Mouse (Mus musculus): ENCODE data around the gene Snrnp35. TPM values are rescaled to one million over a fixed set of nuclear protein-coding genes. Genes with fewer than 3 reads are reported as not detected.

Gene Snrnp35
- total RNA-seq (2015; ENCODE audit: low replicate concordance), result 1.7 and 7.9 TPM in 2 replicates
- total RNA-seq (2017; ENCODE audit: low replicate concordance), result 9.0 TPM in 1 of 2 replicates, not detected in the other

GRCm38 (mm10) chr5:124482966-124483654, at the start of gene Snrnp35:
TSS of gene Snrnp35 (plus strand) at chr5:124483134.
- peak; percentile 89 for ATAC-seq (replicated peaks; ENCODE audit: low FRiP score, poor library complexity, severe bottlenecking)

GRCm38 (mm10) chr5:124438229-124438628, 44.7 kb upstream of the Snrnp35 start:
- ATAC-seq (replicated peaks; ENCODE audit: low FRiP score, poor library complexity, severe bottlenecking), result no peak

GRCm38 (mm10) chr5:124438746-124439145, 44.2 kb upstream of the Snrnp35 start:
- no peak for ATAC-seq (replicated peaks; ENCODE audit: low FRiP score, poor library complexity, severe bottlenecking)

GRCm38 (mm10) chr5:124439447-124440093, 43.4 kb upstream of the Snrnp35 start, which contains the start of gene Kmt5a:
TSS of gene Kmt5a (plus strand) at chr5:124439930.
- peak; percentile 88 for ATAC-seq (replicated peaks; ENCODE audit: low FRiP score, poor library complexity, severe bottlenecking)

GRCm38 (mm10) chr5:124440094-124440701, 42.7 kb upstream of the Snrnp35 start:
- ATAC-seq (replicated peaks; ENCODE audit: low FRiP score, poor library complexity, severe bottlenecking), result peak; percentile 41

- no peak for ATAC-seq (replicated peaks; ENCODE audit: low FRiP score, poor library complexity, severe bottlenecking)
Observed at GRCm38 (mm10) chr5:124442628-124443027, 40.3 kb upstream of the Snrnp35 start.

- no peak for ATAC-seq (replicated peaks; ENCODE audit: low FRiP score, poor library complexity, severe bottlenecking)
Observed at GRCm38 (mm10) chr5:124444208-124444607, 38.7 kb upstream of the Snrnp35 start.

- peak; percentile 60 for ATAC-seq (replicated peaks; ENCODE audit: low FRiP score, poor library complexity, severe bottlenecking)
Observed at GRCm38 (mm10) chr5:124444661-124445561, 38.0 kb upstream of the Snrnp35 start.

- ATAC-seq (replicated peaks; ENCODE audit: low FRiP score, poor library complexity, severe bottlenecking), result peak; percentile 53; the same call in 1 of the 2 replicates
Observed at GRCm38 (mm10) chr5:124445621-124446293, 37.2 kb upstream of the Snrnp35 start.

- peak; percentile 33 for ATAC-seq (replicated peaks; ENCODE audit: low FRiP score, poor library complexity, severe bottlenecking)
Observed at GRCm38 (mm10) chr5:124446301-124446881, 36.5 kb upstream of the Snrnp35 start.

GRCm38 (mm10) chr5:124449494-124449893, 33.4 kb upstream of the Snrnp35 start:
- no peak for ATAC-seq (replicated peaks; ENCODE audit: low FRiP score, poor library complexity, severe bottlenecking)

GRCm38 (mm10) chr5:124450051-124450450, 32.9 kb upstream of the Snrnp35 start:
- no peak for ATAC-seq (replicated peaks; ENCODE audit: low FRiP score, poor library complexity, severe bottlenecking)

GRCm38 (mm10) chr5:124450641-124451340, 32.1 kb upstream of the Snrnp35 start:
- ATAC-seq (replicated peaks; ENCODE audit: low FRiP score, poor library complexity, severe bottlenecking), result 0 out of 2 replicates have a peak, but pooled peaks have one; percentile 20

GRCm38 (mm10) chr5:124452494-124453228, 30.3 kb upstream of the Snrnp35 start:
- no peak for ATAC-seq (replicated peaks; ENCODE audit: low FRiP score, poor library complexity, severe bottlenecking)

- ATAC-seq (replicated peaks; ENCODE audit: low FRiP score, poor library complexity, severe bottlenecking), result no peak
Observed at GRCm38 (mm10) chr5:124453339-124454081, 29.4 kb upstream of the Snrnp35 start.

- no peak for ATAC-seq (replicated peaks; ENCODE audit: low FRiP score, poor library complexity, severe bottlenecking)
Observed at GRCm38 (mm10) chr5:124454082-124454419, 28.9 kb upstream of the Snrnp35 start.

- no peak for ATAC-seq (replicated peaks; ENCODE audit: low FRiP score, poor library complexity, severe bottlenecking)
Observed at GRCm38 (mm10) chr5:124456762-124457161, 26.2 kb upstream of the Snrnp35 start.
